Mouse (Mus musculus): ENCODE results near the gene Gm20696.

Gene Gm20696

DNA sequence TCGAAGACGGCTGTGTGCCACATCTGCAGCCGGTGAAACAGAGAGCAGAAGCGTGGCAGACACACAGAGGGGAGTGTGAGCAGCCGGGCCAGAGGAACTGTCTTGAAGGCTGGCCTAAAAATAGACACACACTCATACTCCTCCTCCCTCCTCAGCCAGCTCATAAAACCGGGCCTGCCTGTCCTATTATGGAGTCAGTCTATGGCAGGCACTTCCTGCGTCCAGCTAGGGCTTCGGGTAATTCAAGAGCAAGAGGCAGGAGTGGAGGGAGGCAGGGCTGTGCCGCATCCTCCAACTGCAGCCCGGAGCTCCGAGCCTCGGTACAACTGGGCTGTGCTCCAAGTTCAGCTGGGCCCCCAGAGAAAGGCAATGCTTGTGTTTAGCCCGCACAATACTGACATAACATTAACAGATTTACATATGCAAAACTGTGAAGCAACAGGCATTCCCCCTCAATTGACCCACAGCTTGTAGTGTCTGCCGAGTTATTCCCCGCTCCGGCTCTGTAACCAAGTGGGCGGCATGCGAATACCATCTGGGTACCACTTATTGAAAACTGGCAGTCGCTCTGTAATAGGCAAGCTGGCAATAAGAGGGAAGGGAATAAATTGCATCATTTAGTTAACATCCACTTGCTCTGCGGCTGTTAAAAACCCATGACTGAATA is 181.2 kb downstream of the Gm20696 start:
- DNase-seq (ENCODE audit: low spot score in 2 of 2) = peak; percentile 22 to 47

- DNase-seq (ENCODE audit: low spot score in 2 of 2) = no peak
These were observed 181.7 kb downstream of the Gm20696 start for GRCm38 (mm10) chr6:99484884-99485216.

- DNase-seq (ENCODE audit: low spot score in 2 of 2) = no peak
These were observed 182.3 kb downstream of the Gm20696 start for GRCm38 (mm10) chr6:99484197-99484725.

- no peak for DNase-seq (ENCODE audit: low spot score in 2 of 2)
These were observed 183.0 kb downstream of the Gm20696 start for GRCm38 (mm10) chr6:99483556-99483955.

DNA sequence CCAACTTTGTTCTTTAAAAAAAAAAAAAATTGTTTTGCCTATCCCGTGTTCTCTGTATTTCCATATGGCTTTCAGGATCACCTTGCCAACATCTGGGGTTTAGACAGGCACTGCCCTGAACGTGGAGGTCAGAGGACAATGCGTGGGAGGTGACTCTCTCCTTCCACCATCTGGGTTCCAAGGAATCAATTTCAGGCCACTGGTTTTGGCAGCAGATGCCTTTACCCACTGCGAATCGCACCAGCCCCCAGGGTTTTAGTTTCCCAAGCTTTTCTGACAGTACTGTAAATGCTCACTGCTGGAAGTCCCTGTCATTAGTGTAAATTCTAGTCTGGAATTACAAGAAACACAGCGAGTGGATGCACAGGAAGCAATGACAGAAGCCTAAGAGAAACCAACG is 185.0 kb downstream of the Gm20696 start:
- no peak for DNase-seq (ENCODE audit: low spot score in 2 of 2)

DNA sequence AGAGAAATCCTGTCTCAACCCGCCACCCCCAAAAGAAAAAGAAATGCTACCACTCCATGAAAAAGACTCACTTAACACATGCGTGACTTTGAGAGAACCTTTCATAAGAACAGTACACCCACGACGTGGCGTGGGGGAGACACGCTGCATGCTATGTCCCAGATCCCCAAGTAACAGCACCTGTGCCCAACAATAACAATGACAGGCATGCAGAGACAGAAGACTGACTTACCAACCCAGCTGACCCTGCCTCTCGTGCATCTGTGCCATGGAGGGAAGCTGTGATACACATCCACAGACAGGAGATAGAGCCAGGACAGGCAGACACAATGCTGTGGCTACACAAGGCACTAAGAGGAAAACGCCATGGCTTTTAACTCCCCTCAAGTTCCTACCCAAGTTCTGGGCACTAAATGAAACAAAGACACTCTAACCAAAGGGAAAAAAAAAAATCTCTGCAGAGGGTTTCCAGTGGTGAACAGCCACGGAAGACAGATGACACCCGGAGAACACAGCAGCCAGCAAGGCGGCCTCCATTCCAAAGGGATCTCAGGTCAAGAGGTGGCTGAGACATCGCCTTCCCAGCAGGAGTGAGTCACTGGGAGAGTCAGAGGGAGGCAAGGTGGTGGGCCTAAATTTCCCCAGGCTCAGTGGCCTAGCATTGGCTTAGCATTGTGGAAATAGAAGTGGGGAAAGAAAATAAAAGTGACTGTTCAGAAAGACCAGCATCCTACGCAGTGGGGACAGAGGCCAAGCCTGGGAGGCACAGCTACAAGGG is 187.5 kb downstream of the Gm20696 start:
- DNase-seq (ENCODE audit: low spot score in 2 of 2) = no peak

GRCm38 (mm10) chr6:99475040-99475439 is 191.6 kb downstream of the Gm20696 start:
- no peak for DNase-seq (ENCODE audit: low spot score in 2 of 2)

GRCm38 (mm10) chr6:99470906-99471305 is 195.7 kb downstream of the Gm20696 start:
- DNase-seq (ENCODE audit: low spot score in 2 of 2) = no peak

DNA sequence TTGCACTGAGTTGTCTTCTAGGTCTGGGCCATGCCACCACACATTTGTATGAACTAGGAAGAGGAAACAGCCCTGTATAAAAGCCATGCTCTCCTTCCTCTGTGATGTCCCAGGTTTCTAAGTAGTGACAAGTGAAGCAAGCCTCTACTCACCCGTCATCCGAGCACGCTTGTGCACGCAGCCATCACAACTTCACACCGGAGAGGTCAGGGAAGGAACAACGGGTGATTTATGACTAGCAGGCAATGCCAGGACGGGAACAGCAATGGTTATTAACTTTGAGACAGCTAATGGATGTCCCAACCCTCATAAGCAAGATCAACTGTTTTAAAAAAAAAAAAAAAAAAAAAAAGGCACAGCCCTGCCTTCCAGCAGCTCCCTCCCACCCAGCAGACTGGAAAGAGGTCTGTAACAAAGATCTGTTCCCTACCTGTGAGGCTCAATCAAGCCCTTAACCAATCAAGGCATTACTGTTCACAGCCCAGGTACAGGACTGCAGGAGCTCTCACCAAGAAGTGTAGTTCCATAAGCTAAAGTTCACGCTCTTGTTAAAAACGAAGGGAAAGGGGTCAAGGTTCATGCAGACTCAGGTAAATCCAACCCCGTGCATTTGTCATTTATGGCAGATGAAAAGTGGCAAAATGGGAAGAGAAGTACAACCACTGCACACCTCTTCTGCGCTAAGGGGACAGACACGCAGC is 197.3 kb downstream of the Gm20696 start:
- no peak for DNase-seq (ENCODE audit: low spot score in 2 of 2)

DNA sequence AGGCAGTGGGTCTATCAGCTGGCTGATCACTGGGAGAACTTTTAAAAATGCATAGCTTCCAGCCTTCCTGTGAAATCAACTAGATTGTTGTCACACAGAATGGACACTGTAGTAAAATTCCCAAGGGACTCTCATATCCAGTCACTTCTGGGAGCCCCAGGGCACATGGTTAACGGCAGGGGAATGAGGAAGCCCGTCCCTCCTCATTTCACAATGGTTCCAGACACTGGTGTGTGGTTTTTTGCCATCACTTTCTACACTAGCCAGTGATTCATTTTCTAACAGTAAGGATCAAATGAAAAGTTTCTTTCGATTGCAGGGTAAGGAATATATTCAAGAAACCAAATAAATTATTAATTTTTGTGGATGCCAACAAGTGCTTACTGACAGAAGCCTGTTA is 198.8 kb downstream of the Gm20696 start:
- DNase-seq (ENCODE audit: low spot score in 2 of 2) = no peak

DNA sequence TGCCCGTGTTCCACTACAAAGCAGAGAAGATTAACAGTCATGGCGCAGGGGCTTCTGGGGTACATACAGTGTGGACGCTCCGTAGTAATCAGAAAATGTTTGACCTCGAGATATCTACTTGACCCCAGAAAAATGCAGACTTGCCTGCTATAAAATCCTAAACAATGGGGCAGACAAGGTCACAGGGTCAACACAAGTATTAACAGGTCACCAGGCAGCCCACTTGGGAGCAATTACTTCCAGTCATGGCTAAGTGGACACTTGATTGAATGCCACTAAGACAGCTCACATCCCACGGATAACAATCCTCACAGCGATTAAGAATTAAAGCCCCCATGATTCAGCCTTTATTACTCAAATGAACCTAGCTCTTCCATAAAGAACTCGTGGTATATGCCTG is 199.5 kb downstream of the Gm20696 start:
- no peak for DNase-seq (ENCODE audit: low spot score in 2 of 2)

DNA sequence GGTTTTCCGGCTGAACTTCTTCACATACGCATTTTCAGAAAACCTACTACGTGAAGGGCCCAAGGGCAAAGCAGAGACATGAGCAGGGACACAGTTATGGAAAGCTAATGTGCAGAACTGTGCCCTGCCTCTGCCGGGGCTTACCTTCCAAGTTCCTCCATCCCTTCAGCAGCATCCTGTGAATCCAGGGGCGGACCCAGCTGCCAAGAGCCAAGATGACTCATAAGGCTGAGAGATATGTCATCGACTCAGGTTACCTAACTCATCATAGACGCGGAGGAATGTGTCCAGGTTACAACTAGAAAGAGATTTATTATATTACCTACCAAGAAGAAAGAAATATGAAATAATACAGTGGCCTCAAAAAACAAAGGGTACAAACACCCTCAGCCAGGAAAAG is 200.2 kb downstream of the Gm20696 start:
- DNase-seq (ENCODE audit: low spot score in 2 of 2) = no peak

DNA sequence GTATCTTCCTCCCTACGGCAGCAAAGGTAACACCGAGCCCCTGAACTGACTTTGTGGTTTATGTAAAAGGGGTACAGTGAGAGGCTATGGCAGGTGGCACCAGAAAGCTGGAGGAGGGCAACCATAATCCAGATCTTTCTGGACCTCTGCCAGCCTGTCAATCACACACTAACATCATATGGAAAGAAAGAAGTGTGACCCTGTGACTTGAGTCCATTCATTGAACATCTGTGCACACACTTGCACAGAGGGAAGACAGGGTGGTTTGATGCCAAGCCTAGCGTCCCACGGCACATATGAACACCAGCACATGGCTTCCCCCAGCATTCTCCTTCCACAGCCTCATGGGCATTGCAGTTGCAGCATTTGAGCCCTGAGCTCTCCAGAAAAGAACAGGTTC is 202.1 kb downstream of the Gm20696 start:
- DNase-seq (ENCODE audit: low spot score in 2 of 2) = peak in 1 of 2 experiments; percentile 6

- DNase-seq (ENCODE audit: low spot score in 2 of 2) = peak in 1 of 2 experiments; percentile 44
These were observed 202.7 kb downstream of the Gm20696 start for GRCm38 (mm10) chr6:99463906-99464305.

GRCm38 (mm10) chr6:99458775-99459174 is 207.8 kb downstream of the Gm20696 start:
- no peak for DNase-seq (ENCODE audit: low spot score in 2 of 2)

DNA sequence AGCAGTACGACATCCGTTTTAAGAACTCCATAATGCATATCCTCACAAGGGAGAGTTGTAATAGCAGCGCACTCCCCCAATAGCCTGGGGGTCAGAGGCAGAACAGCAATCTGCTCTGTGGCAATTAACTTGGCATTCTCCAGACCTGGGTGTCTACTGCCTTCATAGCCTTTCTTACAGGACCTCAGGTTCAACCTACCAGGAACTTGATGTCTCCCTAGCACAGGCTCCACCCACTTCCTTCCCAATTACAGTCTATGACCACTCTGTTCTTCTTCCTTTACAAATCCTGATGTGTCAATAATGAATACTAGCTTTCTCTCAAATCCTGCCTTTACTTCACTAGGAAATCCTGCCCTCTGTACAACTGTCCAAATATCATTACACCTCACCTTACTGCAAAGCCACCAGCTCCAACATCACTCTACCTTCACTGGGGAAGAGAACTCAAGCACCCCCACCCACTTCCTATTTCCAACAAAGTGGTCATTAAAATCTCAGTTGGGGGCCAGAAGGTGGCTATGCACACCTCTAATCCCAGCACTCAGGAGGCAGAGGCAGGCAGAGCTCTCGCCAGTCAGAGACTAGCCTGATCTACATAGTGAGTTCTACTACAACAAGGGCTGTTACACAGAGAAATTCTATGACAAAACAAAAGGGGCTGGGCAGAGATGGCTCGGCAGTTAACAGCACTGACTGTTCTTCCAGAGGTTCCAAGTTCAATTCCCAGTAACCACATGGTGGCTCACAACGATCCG is 212.7 kb downstream of the Gm20696 start:
- DNase-seq (ENCODE audit: low spot score in 2 of 2) = no peak

GRCm38 (mm10) chr6:99452638-99453185 is 213.9 kb downstream of the Gm20696 start:
- DNase-seq (ENCODE audit: low spot score in 2 of 2) = no peak

GRCm38 (mm10) chr6:99451479-99451878 is 215.1 kb downstream of the Gm20696 start:
- no peak for DNase-seq (ENCODE audit: low spot score in 2 of 2)

- no peak for DNase-seq (ENCODE audit: low spot score in 2 of 2)
These were observed 219.2 kb downstream of the Gm20696 start for GRCm38 (mm10) chr6:99447447-99447846.

DNA sequence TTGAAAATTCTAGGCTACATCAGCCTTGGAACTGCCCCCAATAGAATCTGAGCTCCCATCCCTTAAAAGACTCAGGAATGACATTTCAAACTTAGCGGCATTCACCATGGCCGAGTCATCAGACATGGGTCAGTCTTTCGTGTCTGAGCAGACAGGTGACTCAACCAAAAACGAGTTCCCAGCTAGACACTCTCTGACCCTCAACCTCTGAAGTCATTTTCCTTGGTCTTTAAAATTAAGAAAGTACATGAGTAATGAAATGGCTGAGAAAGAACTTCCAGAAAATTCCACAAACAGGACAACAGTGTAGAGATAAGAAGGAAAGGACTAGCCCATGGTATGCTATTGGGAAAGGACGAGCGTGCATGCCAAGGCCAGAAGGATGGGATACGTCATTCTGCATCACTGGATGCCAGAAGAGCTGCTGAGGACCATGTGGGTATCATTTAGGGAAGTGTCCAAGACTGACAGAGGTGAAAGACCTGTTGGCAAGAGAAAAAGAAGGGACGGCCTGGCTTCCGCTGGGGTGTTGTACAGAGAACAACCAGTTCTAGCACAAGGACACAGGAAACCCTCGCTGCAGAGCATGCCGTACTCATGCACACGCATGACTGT is 219.7 kb downstream of the Gm20696 start:
- DNase-seq (ENCODE audit: low spot score in 2 of 2) = no peak

DNA sequence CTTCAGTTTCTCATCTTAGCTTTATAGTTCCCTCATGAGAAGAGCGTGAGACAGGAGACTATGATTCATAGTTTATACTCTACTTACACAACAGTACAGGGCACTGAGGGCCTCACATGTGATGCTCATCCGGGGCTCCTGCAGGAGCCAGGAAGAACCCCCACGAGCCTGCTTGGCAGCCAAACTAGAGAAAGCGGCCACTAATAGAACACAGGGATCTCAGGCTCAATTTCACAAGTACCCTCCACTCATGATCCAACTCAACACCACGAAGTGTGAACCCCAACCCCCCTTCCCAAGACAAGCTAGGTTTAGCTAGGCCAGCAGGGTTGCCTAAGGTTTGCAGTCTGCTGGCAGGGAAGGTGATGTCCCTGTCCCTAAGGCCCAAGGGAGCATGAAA is 223.1 kb downstream of the Gm20696 start:
- DNase-seq (ENCODE audit: low spot score in 2 of 2) = no peak
